Comparison of ENCODE assay signal across 14 mouse cellular contexts in genomic region chr4:140579576-140579975, GRCm38 (mm10).
DNase-seq lines count a peak whose midpoint lies in the region; ATAC-seq and TF ChIP-seq lines count a peak whose summit lies in the region.
"Had no signal": no experiment of that assay in that cellular context is flagged by ENCODE, and none has a peak within 500 bp of the region (broad histone marks: within the 10 kb centered on the region; RNA-seq: fewer than 3 reads in every experiment).

No protein-coding gene starts in this region.

- H3K27ac ChIP-seq in gastrocnemius, adult 2 months: peak overlapping the region; percentile 96
- H3K27ac ChIP-seq: heart, embryonic 10.5 days; lung, embryonic 15.5 days had no signal

- TF ChIP-seq CTCF in gastrocnemius, adult 2 months (IDR thresholded peaks at IDR 0.05): no peak

- DNase-seq in gastrocnemius, adult 2 months: peak; percentile 78
- DNase-seq in gastrocnemius, postnatal 25 days: no peak
- peak; percentile 51 for DNase-seq in lung, postnatal 10 days
- DNase-seq in lung, postnatal 36 days: no peak
- DNase-seq in cerebellum, adult 11-12 months: peak; percentile 87
- peak; percentile 94 to 96 for DNase-seq in cerebellum, postnatal 25 days
- DNase-seq: adrenal gland, adult 8-10 months; kidney, postnatal 14 days; layer of hippocampus, adult 9-11 months; thymus, adult 2 months had no signal

- peak overlapping the region; percentile 71 for H3K4me3 ChIP-seq in gastrocnemius, adult 2 months
- H3K4me3 ChIP-seq: heart, embryonic 10.5 days; lung, embryonic 15.5 days had no signal

- intact Hi-C loops in gastrocnemius, adult 2 months (cut with DNase I): no loop called here

- no peak for ATAC-seq in megakaryocyte, adult 5-6 weeks (ENCODE audit: poor library complexity, severe bottlenecking)
- ATAC-seq: intestine, embryonic 16.5 days had no signal

Comparison
In these comparisons a context has a peak if more than half of its experiments do, and no peak if none do; other contexts are left out.
1. DNase-seq: peak in gastrocnemius, adult 2 months (single experiment), lung, postnatal 10 days (single experiment), cerebellum, adult 11-12 months (single experiment) and cerebellum, postnatal 25 days (2 of 2); none in gastrocnemius, postnatal 25 days (single experiment) and lung, postnatal 36 days (single experiment).